Mouse (Mus musculus) c-Kit-positive CD71-positive TER-119-negative erythroid progenitor cells, embryonic 14.5 days (primary cell): ENCODE results near the gene Adipor2.

Source experiments
- DNase-seq: peaks from one replicate; pipeline ENCODE4 v3.0.0-alpha.2; 2013; ENCODE audit warnings: low read depth

The Adipor2 gene

DNA sequence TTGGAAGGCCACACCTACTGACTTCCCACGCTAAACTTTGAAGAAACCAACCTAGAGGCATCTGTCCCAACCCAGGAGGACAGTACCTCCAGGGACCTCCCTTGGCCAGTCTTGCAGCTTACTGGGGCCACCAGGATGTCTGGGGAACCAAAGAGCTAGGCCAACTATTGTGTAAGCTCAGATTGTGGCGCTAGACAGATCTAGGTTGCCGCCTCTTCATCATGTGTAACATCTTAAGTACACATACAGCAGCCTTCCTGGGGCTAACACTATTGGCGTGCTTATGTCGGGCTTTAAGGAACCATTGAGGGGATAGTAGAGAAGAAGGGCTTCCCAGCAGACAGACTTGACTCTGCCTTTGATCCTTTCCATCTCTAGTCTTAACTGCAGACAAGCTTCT lies 69.7 kb downstream of the Adipor2 start:
- DNase-seq, result no peak

- DNase-seq, result no peak
Measured at GRCm38 (mm10) chr6:119346257-119346656, 71.2 kb downstream of the Adipor2 start.

DNA sequence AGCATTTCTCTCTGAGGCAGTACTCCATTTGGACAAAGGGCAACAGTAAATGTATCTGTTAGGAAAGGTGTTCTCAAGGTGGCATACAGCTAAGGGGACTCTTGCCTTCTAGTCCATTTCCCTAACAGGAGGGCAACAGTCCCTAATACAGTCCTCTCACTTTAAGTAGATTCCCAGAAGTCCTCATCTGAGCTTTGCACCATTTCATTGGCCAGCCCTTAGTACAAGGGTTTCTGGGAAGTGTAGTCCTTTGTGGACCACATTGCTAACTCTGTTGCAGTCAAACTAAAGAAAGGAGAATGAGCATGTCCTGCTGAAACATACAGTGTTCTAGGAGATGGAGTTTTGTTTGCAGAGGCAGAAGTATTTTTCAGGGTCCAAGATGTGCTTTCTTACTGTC lies 76.1 kb downstream of the Adipor2 start:
- DNase-seq, result no peak

- DNase-seq, result no peak
Measured at GRCm38 (mm10) chr6:119338121-119338912, 79.2 kb downstream of the Adipor2 start.

DNA sequence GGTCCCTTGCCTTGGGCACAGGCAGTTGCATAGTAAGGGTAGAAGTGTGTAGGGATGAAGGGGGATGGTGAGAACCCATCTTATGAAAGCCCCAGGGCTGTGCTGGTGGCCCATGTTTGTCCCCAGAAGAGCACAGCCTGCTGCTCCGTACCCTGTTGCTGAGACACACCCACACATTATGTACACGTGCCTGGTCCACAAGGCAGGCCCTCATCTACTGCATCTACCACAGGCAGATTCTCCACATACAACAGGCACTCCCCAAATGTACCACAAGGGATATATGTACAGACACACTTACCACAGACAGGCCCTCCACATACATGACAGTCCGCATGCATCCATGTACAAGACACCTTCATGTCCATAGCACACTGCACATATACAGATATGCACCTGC lies 80.2 kb downstream of the Adipor2 start:
- DNase-seq, result no peak

- DNase-seq, result no peak
Measured at GRCm38 (mm10) chr6:119336124-119336523, 81.4 kb downstream of the Adipor2 start.

DNA sequence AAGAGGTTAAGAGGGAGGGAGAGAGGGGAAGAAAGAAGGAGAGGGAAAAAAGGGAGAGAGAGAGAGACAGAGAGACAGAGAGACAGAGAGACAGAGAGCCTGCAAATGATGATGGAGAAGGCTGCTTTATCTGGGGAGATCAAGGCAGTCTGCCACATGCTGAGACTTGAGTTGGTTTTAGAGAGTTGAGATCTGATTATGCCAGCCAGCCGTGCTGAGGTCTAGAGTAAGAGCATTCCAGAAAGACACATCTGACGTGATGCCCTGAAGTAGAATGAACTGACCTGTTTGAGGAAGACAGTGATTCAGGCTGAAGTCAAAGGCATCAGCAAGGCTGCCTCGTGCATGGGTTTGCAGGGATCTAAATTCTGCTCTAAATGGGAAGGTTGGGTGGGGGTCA lies 83.7 kb downstream of the Adipor2 start:
- DNase-seq, result no peak

GRCm38 (mm10) chr6:119333202-119333601 lies 84.3 kb downstream of the Adipor2 start:
- no peak for DNase-seq

DNA sequence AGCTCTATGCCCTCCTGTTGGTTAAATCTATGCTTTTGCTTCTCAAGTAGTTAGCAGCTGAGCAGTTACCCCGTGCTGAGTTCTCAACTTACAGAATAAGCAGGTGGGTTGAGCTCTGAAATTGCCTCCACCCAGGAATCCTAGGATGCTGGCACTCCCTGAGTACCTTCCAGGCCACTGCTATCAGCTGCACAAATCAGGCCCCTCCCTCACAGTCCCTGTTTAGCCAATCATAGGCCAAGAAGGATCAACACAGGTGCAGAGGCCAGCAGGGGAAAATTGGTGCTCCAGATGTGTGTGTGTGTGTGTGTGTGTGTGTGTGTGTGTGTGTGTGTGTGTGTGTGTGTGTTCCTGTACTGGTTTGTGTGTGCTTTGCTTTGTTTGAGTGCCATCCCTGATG lies 85.4 kb downstream of the Adipor2 start:
- no peak for DNase-seq

DNA sequence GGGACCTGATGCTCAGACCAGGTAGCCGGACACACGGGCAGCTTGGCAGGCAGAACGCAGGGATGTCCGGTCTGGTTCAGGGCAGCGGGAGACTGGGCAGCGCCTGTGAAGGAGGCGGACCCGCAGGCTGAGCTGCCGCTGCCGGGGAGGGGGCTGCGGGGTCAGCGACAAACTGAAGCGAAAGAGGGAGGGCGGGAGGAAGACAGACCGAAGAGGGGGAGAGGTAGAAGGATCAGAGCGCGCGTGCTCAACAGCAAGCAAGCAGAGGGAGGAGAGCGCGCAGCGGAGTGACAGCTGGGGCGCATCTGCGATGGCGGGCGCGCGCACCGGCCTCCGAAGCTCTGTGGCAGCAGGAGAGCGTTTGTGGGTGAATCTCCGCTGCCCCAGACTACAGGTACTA lies 87.0 kb downstream of the Adipor2 start, which contains the start of gene Lrtm2:
TSS of gene Lrtm2 (minus strand) at position 261 of the 400 bp plus-strand sequence.
- no peak for DNase-seq

DNA sequence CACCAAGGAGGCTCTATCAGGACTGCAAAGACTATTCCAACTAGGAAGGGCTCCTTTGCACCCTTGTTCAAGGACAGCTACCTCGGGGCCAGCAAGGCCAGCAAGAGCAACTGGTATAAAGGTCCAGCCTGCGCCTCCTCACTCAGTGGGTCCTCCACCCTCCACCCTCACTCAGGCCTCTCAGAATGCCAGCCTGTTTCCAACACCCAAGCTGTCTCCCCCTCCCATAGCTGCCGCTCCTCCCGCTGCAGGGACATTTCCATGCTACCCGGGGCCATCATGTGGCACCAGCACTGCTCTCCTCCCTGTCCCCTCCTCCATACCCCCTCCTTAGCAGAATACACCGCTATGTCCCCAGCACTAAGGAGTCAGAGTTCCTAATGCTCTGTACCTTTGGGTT lies 87.6 kb downstream of the Adipor2 start:
- no peak for DNase-seq

GRCm38 (mm10) chr6:119329215-119329714 lies 88.2 kb downstream of the Adipor2 start:
- no peak for DNase-seq

DNA sequence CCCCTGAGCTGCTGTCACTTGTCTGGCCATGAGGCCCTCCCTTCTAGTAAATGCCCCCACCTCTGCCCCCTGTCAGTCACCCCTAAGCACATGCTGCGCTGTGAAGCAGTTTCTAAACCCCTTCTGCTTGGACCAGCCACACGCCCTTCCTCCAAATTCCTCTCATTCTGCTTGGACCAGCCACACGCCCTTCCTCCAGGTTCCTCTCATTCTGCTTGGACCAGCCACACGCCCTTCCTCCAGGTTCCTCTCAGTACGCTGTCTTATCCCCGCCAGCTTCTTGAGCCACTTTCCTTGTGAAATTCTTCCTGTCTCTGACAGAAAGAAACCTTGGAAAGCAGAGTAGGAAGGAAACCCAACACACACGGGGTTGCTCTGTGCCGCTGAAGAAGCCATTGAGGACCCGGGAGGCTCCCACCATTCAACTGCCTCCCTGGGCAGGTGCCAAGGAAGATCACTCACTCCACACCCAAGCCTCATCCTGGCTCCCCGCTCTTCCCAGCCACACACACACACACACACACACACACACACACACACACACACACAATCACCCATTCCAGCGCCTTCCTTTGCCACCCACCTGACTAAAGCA lies 88.9 kb downstream of the Adipor2 start:
- DNase-seq, result no peak

DNA sequence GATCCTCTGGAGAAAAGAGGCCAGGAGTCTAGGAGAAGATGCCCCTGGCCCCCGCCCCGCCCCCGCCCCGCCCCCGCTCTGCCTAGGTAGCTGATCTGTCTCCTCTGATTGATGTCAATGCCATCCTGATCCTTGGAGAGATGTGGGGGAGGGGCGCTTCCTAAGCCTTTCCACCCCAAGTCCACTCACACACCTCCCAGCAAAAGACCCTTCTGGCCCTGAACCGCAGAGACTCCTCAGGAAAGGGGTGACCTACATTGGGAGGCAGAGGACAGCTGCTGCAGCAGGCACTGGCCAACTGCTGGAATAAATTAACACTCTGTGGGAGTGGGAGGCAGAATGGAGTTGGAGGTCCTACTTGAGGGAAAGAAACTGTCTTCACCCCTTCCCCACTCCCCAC lies 91.0 kb downstream of the Adipor2 start:
- no peak for DNase-seq

DNA sequence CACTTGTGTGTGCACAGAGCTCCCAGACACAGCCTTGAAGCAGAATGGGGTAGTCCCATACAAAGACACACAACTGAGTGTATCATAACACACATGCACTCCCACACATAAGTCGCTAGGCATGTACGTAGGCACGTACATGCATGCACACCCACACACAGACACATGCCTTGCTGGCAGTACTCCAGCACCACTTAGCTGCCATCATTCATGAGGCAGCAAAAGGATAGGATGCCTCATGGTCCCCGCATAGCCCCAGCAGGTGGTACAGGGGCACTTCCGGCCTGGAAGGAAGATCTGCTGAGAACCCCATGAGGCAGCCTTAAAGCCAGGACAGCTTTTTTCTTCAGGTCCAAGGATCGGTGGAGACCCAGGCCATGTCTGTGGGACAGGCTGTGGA lies 91.5 kb downstream of the Adipor2 start:
- DNase-seq, result no peak

GRCm38 (mm10) chr6:119324776-119325175 lies 92.7 kb downstream of the Adipor2 start:
- DNase-seq, result no peak

- DNase-seq, result no peak
Measured at GRCm38 (mm10) chr6:119321752-119322151, 95.8 kb downstream of the Adipor2 start.

- no peak for DNase-seq
Measured at GRCm38 (mm10) chr6:119320481-119320880, 97.0 kb downstream of the Adipor2 start.

DNA sequence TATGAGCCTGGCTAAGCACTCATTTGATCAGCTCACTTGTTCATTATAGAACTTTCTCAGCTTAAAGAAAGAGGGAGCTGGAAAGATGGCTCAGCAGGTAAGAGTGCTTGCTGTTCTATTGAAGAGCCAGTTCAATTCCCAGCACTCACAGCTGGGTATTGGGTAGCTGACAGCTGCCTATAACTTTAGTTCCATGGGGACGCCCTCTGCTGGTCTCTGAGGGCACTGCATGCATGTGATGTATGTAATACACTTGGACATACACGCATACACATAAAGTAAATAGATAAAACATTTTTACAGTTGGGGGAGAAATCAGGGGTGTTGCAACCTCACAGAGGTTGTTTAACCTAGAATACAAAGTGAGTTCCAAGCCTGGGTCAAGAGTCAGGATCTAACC lies 98.1 kb downstream of the Adipor2 start:
- no peak for DNase-seq

DNA sequence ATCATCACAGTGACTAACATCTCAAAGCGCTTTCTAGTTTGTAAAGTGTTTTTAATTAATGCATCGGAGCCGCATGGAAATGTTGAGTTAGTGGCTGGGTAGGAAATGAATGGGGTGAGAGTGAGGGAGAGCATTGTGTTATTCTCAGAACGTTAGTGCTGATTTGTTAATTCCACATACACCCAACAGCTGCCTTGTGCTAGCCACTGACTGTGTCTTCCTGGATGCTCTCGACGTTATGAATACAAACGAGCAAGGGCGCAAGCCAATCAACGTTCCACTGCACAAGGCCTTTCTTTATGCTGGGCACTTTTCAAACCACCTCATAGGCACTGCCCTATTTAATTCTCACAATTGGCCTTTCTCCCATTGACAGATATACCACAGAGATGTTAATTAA lies 98.8 kb downstream of the Adipor2 start:
- no peak for DNase-seq

DNA sequence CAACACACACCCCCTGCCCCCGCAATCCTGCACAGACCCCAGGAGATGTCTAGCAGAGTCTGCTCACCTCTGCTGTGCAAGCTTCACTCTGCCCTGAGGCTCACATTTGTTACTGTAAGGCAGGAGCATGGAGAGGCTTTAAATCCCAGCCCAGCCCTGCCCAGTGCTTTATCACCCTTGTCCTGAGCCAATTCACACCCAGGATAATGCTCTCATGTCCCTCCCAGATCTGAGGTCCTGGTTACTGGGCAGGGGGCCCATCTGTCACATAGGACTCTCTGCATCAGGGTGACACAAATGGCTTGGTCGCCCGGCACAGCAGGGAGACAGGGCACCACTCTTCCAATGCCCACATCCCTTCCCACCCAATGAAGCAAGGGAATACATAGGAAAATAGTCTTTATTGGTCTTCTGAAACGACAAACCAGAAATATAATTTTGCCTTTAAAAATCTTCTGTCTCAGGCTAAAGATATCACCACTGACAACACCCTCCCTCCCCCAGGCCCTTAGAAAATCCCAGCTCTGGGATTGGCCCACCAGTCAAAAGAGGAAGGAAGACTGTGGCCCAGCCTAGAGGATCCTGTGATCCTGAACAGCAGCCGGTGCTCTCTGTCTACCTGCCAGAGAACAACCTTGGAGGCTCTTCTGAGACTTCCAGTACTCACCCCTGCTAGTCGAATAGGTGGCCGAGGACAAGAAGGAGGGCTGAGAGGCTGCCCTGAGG lies 102.6 kb downstream of the Adipor2 start:
- DNase-seq, result no peak

- no peak for DNase-seq
Measured at GRCm38 (mm10) chr6:119313588-119314375, 103.7 kb downstream of the Adipor2 start.
